Mouse (Mus musculus) stomach, postnatal 0 days (tissue): ENCODE measurements at regions not wholly inside any gene's neighbourhood (a gene's known extent, or its start where the extent isn't known, plus 50 kb on each side); places are given as distances from the start of the nearest gene placed in this dataset.

Experiments used
- CTCF ChIP-seq: IDR thresholded peaks from 2 replicates; pipeline ENCODE4 v1.5.1; 2016; ENCODE audit warnings: antibody characterized with exemption, low read depth, mild to moderate bottlenecking, moderate library complexity
- EP300 ChIP-seq: optimal IDR thresholded peaks from 2 replicates; pipeline ENCODE3; 2016; ENCODE audit warnings: antibody characterized with exemption

DNA sequence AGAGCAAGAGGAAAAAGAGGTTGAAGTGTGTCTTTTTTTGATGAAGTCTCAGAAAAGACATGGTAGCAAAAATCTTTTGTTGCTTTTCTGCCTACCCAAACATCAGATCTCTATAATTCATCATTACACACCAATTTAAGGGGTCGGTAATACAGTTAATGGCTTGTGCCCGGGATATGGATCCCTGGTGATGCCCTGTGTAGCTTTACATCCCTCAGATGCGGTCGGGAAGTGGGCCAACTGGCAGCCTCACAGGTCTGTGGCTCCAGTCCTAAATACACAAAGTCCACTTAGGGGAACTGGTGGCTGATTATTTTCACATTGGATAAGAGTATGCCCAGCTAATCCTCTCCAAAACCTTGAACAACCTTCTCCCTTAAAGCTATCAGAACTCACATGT lies 258.4 kb upstream of the Apob start:
- TF ChIP-seq CTCF (no peak), EP300 (no peak)
